Mouse (Mus musculus): ENCODE results near the gene Zbtb16.

DNA sequence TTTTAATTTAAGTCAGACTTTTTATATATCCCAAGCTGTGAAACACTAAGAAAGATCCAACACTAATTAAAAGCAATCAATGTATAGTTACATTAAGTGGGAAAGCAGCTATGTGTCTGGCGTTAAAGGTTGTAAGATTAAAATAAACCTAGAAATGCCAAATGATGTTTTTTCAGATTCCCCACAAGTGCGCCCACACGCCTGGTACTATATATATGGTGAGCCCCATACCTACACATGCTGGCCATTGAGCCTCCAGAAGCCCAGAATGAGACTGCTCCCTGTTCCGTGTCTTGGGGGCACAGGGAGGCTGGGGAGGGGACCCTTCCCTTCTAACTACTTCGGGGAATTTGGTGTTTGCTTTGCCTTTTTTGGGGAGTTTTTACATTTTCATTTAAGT lies 34.7 kb downstream of the Zbtb16 start:
- TF ChIP-seq CTCF (IDR thresholded peaks at IDR 0.05): no peak
- TF ChIP-seq POLR2A (IDR thresholded peaks at IDR 0.05; ENCODE audit: insufficient read depth, low read depth, low read length): no peak
- no peak for TF ChIP-seq EP300 (IDR thresholded peaks at IDR 0.05; ENCODE audit: insufficient read depth, low read depth, low read length)
